Mouse (Mus musculus) thymus, adult 2 months (tissue): ENCODE results near the gene Necab2.

Experiments
- CTCF ChIP-seq: fragments of 200-500 bp; IDR thresholded peaks from 2 replicates; pipeline ENCODE4 v1.5.1; 2012; ENCODE audit warnings: mild to moderate bottlenecking, control low read depth, low read length, moderate library complexity, borderline replicate concordance; ENCODE audit not compliant: control insufficient read depth, poor library complexity, insufficient read depth; ENCODE audit errors: extremely low read depth
- POLR2A ChIP-seq: fragments of 200-500 bp; IDR thresholded peaks from 2 replicates; pipeline ENCODE4 v1.6.1; 2012; ENCODE audit warnings: mild to moderate bottlenecking, low read length, control low read depth, moderate library complexity; ENCODE audit not compliant: control insufficient read depth, poor library complexity, insufficient read depth; ENCODE audit errors: extremely low read depth

DNA sequence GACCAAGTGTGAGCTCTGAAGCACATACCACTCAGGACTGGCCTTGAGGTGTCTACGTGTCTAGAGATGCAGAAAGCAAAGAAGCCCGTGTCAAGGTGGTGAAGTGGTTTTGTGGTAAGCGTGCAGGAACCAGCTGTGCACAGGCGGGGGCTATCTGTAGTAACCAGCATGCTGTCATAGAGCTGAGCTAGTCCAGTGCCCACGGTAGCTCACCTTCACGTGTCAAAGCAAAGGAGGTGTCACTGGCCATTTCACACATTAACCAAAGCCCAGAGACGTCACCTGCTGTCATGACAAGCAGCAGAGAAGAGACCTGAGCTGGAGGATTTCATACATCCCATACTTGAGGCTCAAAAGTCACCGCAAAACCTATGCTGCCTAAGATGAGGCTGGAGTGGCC, 59.6 kb downstream of the Necab2 start:
- TF ChIP-seq POLR2A (no peak), CTCF (no peak)
